Mouse (Mus musculus) telencephalon, adult 2 months (tissue): ENCODE data around the gene Agap2.
"Not testable (repeated sequence)": the region's sequence is repeated elsewhere in the genome, so short reads cannot be mapped to it uniquely, and the experiment has no call there.

Experiments used
- DNase-seq: peaks from one replicate; pipeline ENCODE4 v3.0.0-alpha.2; 2011; ENCODE audit warnings: low read depth, low spot score

The Agap2 gene

GRCm38 (mm10) chr10:127059174-127059967 is 15.7 kb upstream of the Agap2 start:
- no peak for DNase-seq

- DNase-seq = no peak
Observed at GRCm38 (mm10) chr10:127059968-127060916, 14.8 kb upstream of the Agap2 start, which contains the start of gene March9. Gene March9, minus strand, starts transcription at chr10:127060184.

DNA sequence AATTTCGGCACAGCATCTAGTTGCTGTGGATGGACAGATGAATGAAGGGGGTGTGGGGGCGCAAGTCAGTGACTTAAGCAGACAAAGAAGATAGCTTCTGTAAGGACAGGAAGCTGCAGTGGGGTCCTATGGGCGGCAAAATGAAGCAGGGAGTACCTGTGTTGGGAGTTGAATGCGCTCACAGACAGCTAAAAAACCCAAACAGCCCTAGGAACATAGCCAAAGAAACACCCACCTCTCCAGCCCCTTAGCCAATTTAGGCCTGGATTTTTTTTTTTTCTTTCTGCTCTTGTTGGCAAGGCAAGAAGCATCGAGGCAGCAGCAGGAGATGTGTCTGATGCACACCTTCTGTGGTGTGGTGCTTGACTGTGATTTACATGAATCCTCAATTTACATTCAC is 14.0 kb upstream of the Agap2 start:
- DNase-seq = no peak

GRCm38 (mm10) chr10:127061513-127061912 is 13.6 kb upstream of the Agap2 start:
- DNase-seq = no peak

GRCm38 (mm10) chr10:127062101-127062500 is 13.0 kb upstream of the Agap2 start:
- DNase-seq = not testable (repeated sequence)

GRCm38 (mm10) chr10:127062503-127062902 is 12.6 kb upstream of the Agap2 start:
- DNase-seq = no peak

DNA sequence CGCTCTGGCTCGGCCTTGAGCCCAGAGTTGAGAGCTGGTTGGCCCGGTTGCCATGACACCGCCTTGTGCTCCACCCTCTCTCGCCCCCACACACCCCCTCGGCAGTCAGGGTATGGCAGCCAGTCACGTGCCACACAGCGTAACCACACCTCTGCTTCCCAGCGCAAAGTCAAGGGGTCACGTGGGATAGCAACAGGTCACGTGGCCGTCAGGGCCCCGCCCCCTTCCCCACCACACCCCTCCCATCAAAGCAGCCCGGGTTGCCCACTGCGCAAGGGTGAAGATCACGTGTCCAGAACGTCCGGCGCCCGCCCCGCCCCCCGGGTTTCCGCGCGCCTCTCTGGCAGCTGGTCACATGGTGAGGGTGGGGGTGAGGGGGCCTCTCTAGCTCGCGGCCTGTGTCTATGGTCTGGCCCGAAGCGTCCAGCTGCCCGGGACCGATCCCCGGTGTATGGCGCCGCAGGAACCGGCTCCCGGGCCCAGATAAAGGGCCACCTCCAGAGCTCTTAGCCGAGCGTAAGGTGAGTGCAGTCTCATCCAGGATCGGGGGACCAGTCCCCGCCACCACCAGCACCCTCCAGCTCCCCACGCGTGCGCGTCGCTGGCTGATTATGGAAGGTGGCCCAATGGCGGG is 11.7 kb upstream of the Agap2 start, which contains the start of gene Cdk4:
TSS of gene Cdk4 (plus strand) at position 296 of the 634 bp plus-strand sequence.
- peak; percentile 98 for DNase-seq

DNA sequence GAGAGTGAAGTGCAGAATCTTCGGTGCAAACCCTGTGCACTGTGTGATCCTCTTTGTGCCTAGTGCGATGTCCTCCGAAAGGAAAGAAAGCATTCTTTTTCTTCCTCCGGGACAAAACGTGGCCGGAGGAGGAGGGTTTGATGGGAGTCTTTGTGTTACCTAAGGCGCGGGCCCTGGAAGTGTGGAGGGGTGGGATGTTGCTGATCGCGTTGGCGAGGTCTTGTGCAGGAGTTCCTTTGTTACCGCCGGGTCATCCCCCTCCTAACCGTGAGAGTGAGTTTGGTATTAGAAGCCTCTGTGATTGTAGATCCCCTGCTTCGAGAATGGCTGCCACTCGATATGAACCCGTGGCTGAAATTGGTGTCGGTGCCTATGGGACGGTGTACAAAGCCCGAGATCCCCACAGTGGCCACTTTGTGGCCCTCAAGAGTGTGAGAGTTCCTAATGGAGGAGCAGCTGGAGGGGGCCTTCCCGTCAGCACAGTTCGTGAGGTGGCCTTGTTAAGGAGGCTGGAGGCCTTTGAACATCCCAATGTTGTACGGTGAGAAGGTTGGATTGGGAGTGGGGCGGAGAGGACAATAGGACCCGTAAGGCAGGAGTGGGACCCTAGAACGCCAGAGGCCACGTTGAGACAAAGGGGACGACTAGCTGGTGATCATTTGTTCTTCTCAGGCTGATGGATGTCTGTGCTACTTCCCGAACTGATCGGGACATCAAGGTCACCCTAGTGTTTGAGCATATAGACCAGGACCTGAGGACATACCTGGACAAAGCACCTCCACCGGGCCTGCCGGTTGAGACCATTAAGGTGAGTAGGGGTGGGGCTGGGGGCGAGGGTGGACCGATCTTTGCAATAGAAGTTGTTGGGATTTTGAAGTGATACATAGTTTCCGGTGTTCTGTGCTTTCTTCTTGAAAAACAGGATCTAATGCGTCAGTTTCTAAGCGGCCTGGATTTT is 10.9 kb upstream of the Agap2 start:
- no peak for DNase-seq

DNA sequence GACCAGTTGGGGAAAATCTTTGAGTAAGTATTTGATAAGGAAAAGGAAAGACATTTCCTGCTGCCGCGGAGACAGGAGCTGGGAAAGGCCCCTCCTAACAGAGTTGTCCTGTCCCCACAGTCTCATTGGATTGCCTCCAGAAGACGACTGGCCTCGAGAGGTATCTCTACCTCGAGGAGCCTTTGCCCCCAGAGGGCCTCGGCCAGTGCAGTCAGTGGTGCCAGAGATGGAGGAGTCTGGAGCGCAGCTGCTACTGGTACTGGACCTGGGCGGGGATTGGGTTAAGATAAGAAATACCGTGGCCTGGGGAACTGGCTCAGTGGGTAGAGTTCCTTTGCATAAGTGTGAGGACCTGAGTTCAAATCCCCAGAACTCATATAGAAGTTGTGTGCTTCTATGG is 9.1 kb upstream of the Agap2 start:
- no peak for DNase-seq

DNA sequence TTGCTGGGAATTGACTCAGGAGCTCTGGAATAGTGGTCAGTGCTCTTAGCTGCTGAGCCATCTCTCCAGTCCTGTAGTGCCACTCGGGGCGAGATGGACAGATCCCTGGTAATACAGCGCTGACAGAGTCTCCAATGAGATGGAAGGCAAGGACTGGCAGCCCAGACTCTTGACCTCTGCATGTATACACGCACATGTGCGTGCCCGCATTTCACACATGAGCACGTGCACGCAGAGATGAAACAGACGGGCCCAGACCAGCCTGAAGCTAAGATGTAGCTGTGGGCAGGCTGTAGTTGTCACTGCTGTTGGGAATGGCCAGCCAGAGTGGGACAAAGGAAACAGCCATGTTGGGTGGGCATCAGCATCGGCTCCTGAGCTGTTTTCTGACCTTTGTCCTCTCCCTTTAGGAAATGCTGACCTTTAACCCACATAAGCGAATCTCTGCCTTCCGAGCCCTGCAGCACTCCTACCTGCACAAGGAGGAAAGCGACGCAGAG is 8.5 kb upstream of the Agap2 start:
- no peak for DNase-seq

GRCm38 (mm10) chr10:127068360-127069038 is 6.6 kb upstream of the Agap2 start:
- DNase-seq = no peak

DNA sequence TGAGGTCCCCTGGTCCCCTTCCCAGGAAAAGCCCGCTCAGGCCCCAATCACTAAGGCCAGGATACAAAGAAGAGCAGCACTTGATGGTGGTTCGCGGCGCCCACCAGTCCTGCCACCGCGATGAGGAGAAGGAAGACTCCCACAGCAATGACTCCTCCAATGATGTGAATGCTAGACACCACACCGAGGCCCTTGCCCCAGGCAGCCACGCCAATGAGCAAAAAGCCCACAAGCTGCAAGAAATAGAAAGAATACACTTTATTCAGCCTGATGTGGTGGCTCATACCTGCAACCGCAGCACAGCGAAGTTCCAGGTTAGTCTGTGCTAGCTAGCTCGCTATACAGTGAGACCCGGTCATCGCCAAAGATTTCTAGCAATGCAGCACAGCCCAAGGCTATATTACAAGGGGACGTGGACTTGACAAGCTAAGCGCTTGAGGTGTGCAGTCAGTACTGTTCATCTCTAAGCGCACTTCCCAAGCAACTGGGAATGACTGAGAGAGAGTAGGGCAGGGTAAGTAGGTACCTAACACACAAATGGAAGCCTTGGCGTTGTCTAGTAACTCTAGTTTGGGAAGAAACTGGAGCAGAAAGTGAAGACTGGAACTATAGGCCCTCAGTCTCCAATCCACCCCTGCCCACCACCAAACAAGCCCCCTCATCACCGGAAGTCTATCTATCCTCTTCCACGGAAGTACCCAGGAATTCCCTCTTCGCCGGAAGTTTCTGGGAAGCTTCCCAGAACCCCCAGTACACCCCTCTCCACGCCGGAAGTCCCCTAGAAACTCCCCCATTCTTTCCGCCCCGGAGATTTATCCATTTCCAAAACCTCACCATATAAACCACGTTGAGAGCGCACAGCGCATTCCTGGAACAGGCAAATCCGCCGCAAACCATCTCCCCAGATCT is 5.5 kb upstream of the Agap2 start:
- DNase-seq = no peak

GRCm38 (mm10) chr10:127070190-127071121 is 4.6 kb upstream of the Agap2 start, which contains the start of gene Tspan31:
Gene Tspan31, minus strand, starts transcription at chr10:127070264.
- DNase-seq = peak; percentile 99

- no peak for DNase-seq
Observed at GRCm38 (mm10) chr10:127071203-127071602, 3.9 kb upstream of the Agap2 start.

GRCm38 (mm10) chr10:127072270-127072669 is 2.8 kb upstream of the Agap2 start:
- not testable (repeated sequence) for DNase-seq

- DNase-seq = not testable (repeated sequence)
Observed at GRCm38 (mm10) chr10:127072969-127073368, 2.1 kb upstream of the Agap2 start.

DNA sequence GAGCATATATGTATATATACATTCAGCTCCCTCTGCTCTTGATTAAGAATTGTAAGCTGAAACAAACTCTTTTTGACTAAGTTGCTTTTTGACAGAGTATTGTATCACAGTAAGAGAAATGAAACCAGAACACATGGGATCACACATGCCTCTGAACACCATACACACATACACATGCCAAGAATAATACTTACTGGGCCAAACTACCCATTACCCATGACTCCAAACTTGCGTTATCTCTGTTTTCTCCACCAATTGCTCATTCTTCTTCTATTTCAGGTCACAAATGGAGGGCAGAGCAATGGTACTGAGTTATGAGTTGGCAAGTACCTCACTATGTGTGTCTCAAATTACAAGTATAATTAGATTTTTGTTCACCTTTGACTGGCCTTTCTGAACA is 1.1 kb upstream of the Agap2 start:
- DNase-seq = no peak

DNA sequence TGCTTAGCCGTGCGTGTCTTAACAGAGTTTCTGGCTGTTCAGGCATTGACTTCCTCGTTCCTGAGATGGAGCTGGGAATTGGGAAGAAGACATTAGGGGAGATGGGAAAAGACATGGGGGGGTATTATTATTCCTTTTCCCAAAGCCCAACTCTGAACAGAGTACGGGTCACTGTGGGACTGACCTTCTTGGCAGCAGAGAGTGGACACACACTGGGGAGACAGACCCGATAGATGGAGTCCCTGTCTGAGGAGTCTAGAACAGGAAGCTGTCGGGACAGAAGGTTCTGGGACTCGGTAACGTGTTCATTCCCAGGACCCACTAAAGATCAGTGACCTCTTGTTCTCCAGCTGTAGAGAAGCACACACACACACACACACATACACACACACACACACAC is 567 bp downstream of the Agap2 start:
- DNase-seq = no peak
